Mouse (Mus musculus): ENCODE data around the gene Wdr95. TPM values are rescaled to one million over a fixed set of nuclear protein-coding genes. Genes with fewer than 3 reads are reported as not detected.

The Wdr95 gene
- total and polyA plus RNA-seq, 3 experiments, result not detected

DNA sequence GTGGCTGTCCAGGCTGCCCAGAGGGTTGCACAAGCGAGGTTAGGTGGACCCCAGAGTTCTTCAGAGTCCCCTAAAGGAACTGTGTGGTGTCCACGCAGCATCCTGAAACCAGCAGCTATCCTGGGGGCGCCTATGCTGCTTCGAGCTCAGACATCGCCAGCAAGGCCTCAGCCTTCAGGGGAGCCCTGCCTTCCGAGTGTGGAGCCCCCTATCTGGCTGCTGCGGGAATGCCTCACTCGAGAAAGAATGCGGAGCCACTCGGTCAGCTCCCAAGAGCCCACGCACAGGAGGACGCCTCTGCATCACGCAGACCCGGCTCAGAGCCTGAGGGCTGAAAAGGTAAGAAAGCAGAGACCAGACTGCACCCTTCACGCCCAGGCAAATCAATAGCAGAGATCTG, 38.2 kb upstream of the Wdr95 start:
- no peak for TF ChIP-seq NELFE (IDR thresholded peaks at IDR 0.05; ENCODE audit: low read depth, low read length)
- TF ChIP-seq TCF12 (IDR thresholded peaks at IDR 0.05; ENCODE audit: low read depth, low read length), result no peak
- TF ChIP-seq ZMIZ1 (IDR thresholded peaks at IDR 0.05; ENCODE audit: low read depth, low read length), result no peak
- no peak for TF ChIP-seq MAZ (IDR thresholded peaks at IDR 0.05; ENCODE audit: low read depth, low read length)
- TF ChIP-seq MYB (IDR thresholded peaks at IDR 0.05; ENCODE audit: low read depth, low read length), result no peak
- TF ChIP-seq RCOR1 (IDR thresholded peaks at IDR 0.05; ENCODE audit: low read depth, low read length), result no peak
- no peak for TF ChIP-seq ELF1 (IDR thresholded peaks at IDR 0.05; ENCODE audit: low read depth, low read length)
- no peak for TF ChIP-seq HCFC1 (IDR thresholded peaks at IDR 0.05; ENCODE audit: low read depth, low read length)
- no peak for TF ChIP-seq ZNF384 (IDR thresholded peaks at IDR 0.05; ENCODE audit: low read depth, low read length)
- no peak for TF ChIP-seq ZKSCAN1 (IDR thresholded peaks at IDR 0.05; ENCODE audit: low read depth, low read length)

DNA sequence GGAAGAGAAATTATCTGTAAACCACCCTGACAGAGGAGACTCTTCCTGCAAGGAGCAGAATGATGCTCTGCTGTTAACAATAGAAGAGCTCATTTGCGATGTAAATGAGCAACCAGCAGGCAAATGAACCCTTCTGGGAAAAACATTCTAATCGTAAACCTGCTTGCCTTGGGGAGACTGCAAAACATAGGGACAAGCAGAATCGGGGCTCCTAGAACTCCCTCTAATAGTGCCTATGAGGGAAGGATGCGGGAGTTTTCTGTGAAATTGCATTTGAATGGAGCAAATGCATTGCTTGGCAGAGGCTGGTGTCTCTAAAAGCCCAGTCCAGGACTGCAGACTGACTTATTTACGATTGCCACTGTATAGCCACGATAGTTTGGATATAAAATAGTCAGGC, 32.8 kb upstream of the Wdr95 start:
- no peak overlapping the region for H3K27ac ChIP-seq (ENCODE audit: control insufficient read depth, low read depth, low read length)
- DNase-seq (ENCODE audit: low read depth, low spot score), result no peak
- H3K36me3 ChIP-seq (ENCODE audit: control insufficient read depth in 1 of 2, insufficient read depth in 2 of 2, low read length in 2 of 2), result no peaks in the 10 kb centered on the region
- H3K9me3 ChIP-seq (replicated peaks; ENCODE audit: insufficient read depth, low read length), result no peaks in the 10 kb centered on the region
- no peak overlapping the region for H3K4me3 ChIP-seq (ENCODE audit: control insufficient read depth in 1 of 2, insufficient read depth in 1 of 2, low read depth in 2 of 2, low read length in 2 of 2)
- TF ChIP-seq TCF12 (IDR thresholded peaks at IDR 0.05; ENCODE audit: low read depth, low read length) (no peak), E2F4 (IDR thresholded peaks at IDR 0.05; ENCODE audit: borderline replicate concordance, low read depth, low read length) (no peak), UBTF (IDR thresholded peaks at IDR 0.05; ENCODE audit: borderline replicate concordance, insufficient read depth, low read depth, low read length) (no peak), BHLHE40 (IDR thresholded peaks at IDR 0.05; ENCODE audit: borderline replicate concordance, low read depth, low read length) (no peak), ZKSCAN1 (IDR thresholded peaks at IDR 0.05; ENCODE audit: low read depth, low read length) (no peak), MXI1 (IDR thresholded peaks at IDR 0.05; ENCODE audit: low read depth, low read length) (no peak), SMC3 (IDR thresholded peaks at IDR 0.05; ENCODE audit: low read depth, low read length) (no peak), USF2 (IDR thresholded peaks at IDR 0.05; ENCODE audit: borderline replicate concordance in 1 of 2, insufficient read depth in 1 of 2, low read depth in 1 of 2, low read length in 2 of 2) (no peak), MAFK (IDR thresholded peaks at IDR 0.05; ENCODE audit: borderline replicate concordance, low read depth, low read length) (no peak), MEF2A (IDR thresholded peaks at IDR 0.05; ENCODE audit: extremely low read depth, insufficient replicate concordance, low read depth, low read length, poor library complexity, severe bottlenecking) (no peak), USF1 (IDR thresholded peaks at IDR 0.05; ENCODE audit: low read depth, low read length) (no peak), ZMIZ1 (IDR thresholded peaks at IDR 0.05; ENCODE audit: low read depth, low read length) (no peak), JUND (IDR thresholded peaks at IDR 0.05; ENCODE audit: low read depth, low read length) (no peak), MYB (IDR thresholded peaks at IDR 0.05; ENCODE audit: low read depth, low read length) (no peak), TAL1 (IDR thresholded peaks at IDR 0.05; ENCODE audit: low read length) (no peak)
- no peaks in the 10 kb centered on the region for H3K79me2 ChIP-seq (ENCODE audit: control insufficient read depth, insufficient read depth, low read length, poor library complexity)
- no peak overlapping the region for H3K9ac ChIP-seq (ENCODE audit: control insufficient read depth, low read depth, low read length, poor library complexity, severe bottlenecking)
- H3K27me3 ChIP-seq (ENCODE audit: control insufficient read depth in 1 of 2, insufficient read depth in 2 of 2, low read length in 2 of 2), result peaks cover 0 to 2% of the 10 kb centered on the region in 2 experiments; a peak in 1 of 4 replicates
- no peaks in the 10 kb centered on the region for H3K4me1 ChIP-seq (ENCODE audit: control insufficient read depth in 1 of 2, insufficient read depth in 2 of 2, low read length in 2 of 2)

More for the DNA sequence above, 38.2 kb upstream of the Wdr95 start:
- Histone ChIP-seq H3K4me3 (ENCODE audit: control insufficient read depth in 1 of 2, insufficient read depth in 1 of 2, low read depth in 2 of 2, low read length in 2 of 2) (no peak overlapping the region), H3K36me3 (ENCODE audit: control insufficient read depth in 1 of 2, insufficient read depth in 2 of 2, low read length in 2 of 2) (no peaks in the 10 kb centered on the region), H3K9me3 (replicated peaks; ENCODE audit: insufficient read depth, low read length) (no peaks in the 10 kb centered on the region), H3K27ac (ENCODE audit: control insufficient read depth, low read depth, low read length) (no peak overlapping the region), H3K4me1 (ENCODE audit: control insufficient read depth in 1 of 2, insufficient read depth in 2 of 2, low read length in 2 of 2) (no peaks in the 10 kb centered on the region), H3K79me2 (ENCODE audit: control insufficient read depth, insufficient read depth, low read length, poor library complexity) (no peaks in the 10 kb centered on the region), H3K9ac (ENCODE audit: control insufficient read depth, low read depth, low read length, poor library complexity, severe bottlenecking) (no peak overlapping the region), H3K27me3 (ENCODE audit: control insufficient read depth in 1 of 2, insufficient read depth in 2 of 2, low read length in 2 of 2) (no peaks in the 10 kb centered on the region)
- DNase-seq (ENCODE audit: low read depth, low spot score), result no peak

Data from MEL (cell line).